Mouse (Mus musculus): ENCODE data around the gene Nutm1. TPM values are rescaled to one million over a fixed set of nuclear protein-coding genes. Genes with fewer than 3 reads are reported as not detected.

Nutm1 gene
- polyA plus RNA-seq, 1 experiment from 2014 or later = 0.10 TPM

GRCm38 (mm10) chr2:112249780-112250453 is 9.2 kb downstream of the Nutm1 start:
- Histone ChIP-seq H3K4me2 (replicated peaks; ENCODE audit: low read depth) (no peak overlapping the region), H3K4me3 (ENCODE audit: low read depth, low read length) (no peak overlapping the region), H3K27me3 (ENCODE audit: control insufficient read depth, insufficient read depth, low read length) (no peaks in the 10 kb centered on the region), H3K4me1 (replicated peaks; ENCODE audit: control insufficient read depth, insufficient read depth) (no peaks in the 10 kb centered on the region), H3K9me3 (ENCODE audit: control insufficient read depth, low read length) (no peaks in the 10 kb centered on the region), H3K27ac (replicated peaks) (no peak overlapping the region), H3K36me3 (ENCODE audit: control insufficient read depth, insufficient read depth, low read length) (peaks cover 4% of the 10 kb centered on the region; the same call in 1 of the 2 replicates), H3K9ac (ENCODE audit: low read length) (no peak overlapping the region)
- no peak for TF ChIP-seq CTCF (IDR thresholded peaks at IDR 0.05; ENCODE audit: low read depth)
- no peak for TF ChIP-seq EP300 (optimal IDR thresholded peaks at IDR 0.05)
- ATAC-seq (ENCODE audit: low FRiP score, low TSS enrichment) = no peak
- DNase-seq (ENCODE audit: low spot score) = no peak
- WGBS = 86% methylated on average over 10 of the region's 10 CpGs

GRCm38 (mm10) chr2:112247323-112247722 is 11.8 kb downstream of the Nutm1 start:
- no peaks in the 10 kb centered on the region for H3K27me3 ChIP-seq (ENCODE audit: control insufficient read depth, insufficient read depth, low read length)
- 78% methylated on average over 10 of the region's 10 CpGs for WGBS
- no peaks in the 10 kb centered on the region for H3K9me3 ChIP-seq (ENCODE audit: control insufficient read depth, low read length)
- H3K9ac ChIP-seq (ENCODE audit: low read length) = no peak overlapping the region
- peaks cover 4% of the 10 kb centered on the region; the same call in 1 of the 2 replicates for H3K36me3 ChIP-seq (ENCODE audit: control insufficient read depth, insufficient read depth, low read length)
- TF ChIP-seq CTCF (IDR thresholded peaks at IDR 0.05; ENCODE audit: low read depth) = no peak
- no peak for TF ChIP-seq EP300 (optimal IDR thresholded peaks at IDR 0.05)
- ATAC-seq (ENCODE audit: low FRiP score, low TSS enrichment) = no peak
- H3K4me3 ChIP-seq (ENCODE audit: low read depth, low read length) = no peak overlapping the region
- no peak for DNase-seq (ENCODE audit: low spot score)
- H3K4me1 ChIP-seq (replicated peaks; ENCODE audit: control insufficient read depth, insufficient read depth) = no peaks in the 10 kb centered on the region
- no peak overlapping the region for H3K4me2 ChIP-seq (replicated peaks; ENCODE audit: low read depth)
- H3K27ac ChIP-seq (replicated peaks) = no peak overlapping the region

GRCm38 (mm10) chr2:112246193-112246592 is 12.9 kb downstream of the Nutm1 start:
- Histone ChIP-seq H3K4me3 (ENCODE audit: low read depth, low read length) (no peak overlapping the region), H3K9me3 (ENCODE audit: control insufficient read depth, low read length) (no peaks in the 10 kb centered on the region), H3K4me2 (replicated peaks; ENCODE audit: low read depth) (no peak overlapping the region), H3K27ac (replicated peaks) (peak overlapping the region; percentile 67; the same call in 1 of the 2 replicates), H3K27me3 (ENCODE audit: control insufficient read depth, insufficient read depth, low read length) (no peaks in the 10 kb centered on the region), H3K4me1 (replicated peaks; ENCODE audit: control insufficient read depth, insufficient read depth) (no peaks in the 10 kb centered on the region), H3K36me3 (ENCODE audit: control insufficient read depth, insufficient read depth, low read length) (peaks cover 4% of the 10 kb centered on the region; the same call in 1 of the 2 replicates), H3K9ac (ENCODE audit: low read length) (no peak overlapping the region)
- DNase-seq (ENCODE audit: low spot score) (peak; percentile 70), ATAC-seq (ENCODE audit: low FRiP score, low TSS enrichment) (peak; percentile 56; the same call in 1 of the 2 replicates)
- 50% methylated on average over 6 of the region's 6 CpGs for WGBS
- no peak for TF ChIP-seq CTCF (IDR thresholded peaks at IDR 0.05; ENCODE audit: low read depth)
- no peak for TF ChIP-seq EP300 (optimal IDR thresholded peaks at IDR 0.05)

- H3K27ac ChIP-seq (replicated peaks) = peak overlapping the region; percentile 67
- no peak for TF ChIP-seq CTCF (IDR thresholded peaks at IDR 0.05; ENCODE audit: low read depth)
- peak; percentile 64 for TF ChIP-seq EP300 (optimal IDR thresholded peaks at IDR 0.05)
- WGBS = 61% methylated on average over 5 of the region's 5 CpGs
- H3K36me3 ChIP-seq (ENCODE audit: control insufficient read depth, insufficient read depth, low read length) = peaks cover 4% of the 10 kb centered on the region; the same call in 1 of the 2 replicates
- H3K4me1 ChIP-seq (replicated peaks; ENCODE audit: control insufficient read depth, insufficient read depth) = no peaks in the 10 kb centered on the region
- H3K27me3 ChIP-seq (ENCODE audit: control insufficient read depth, insufficient read depth, low read length) = no peaks in the 10 kb centered on the region
- no peak overlapping the region for H3K9ac ChIP-seq (ENCODE audit: low read length)
- DNase-seq (ENCODE audit: low spot score) = peak; percentile 71
- no peak overlapping the region for H3K4me2 ChIP-seq (replicated peaks; ENCODE audit: low read depth)
- H3K9me3 ChIP-seq (ENCODE audit: control insufficient read depth, low read length) = no peaks in the 10 kb centered on the region
- H3K4me3 ChIP-seq (ENCODE audit: low read depth, low read length) = no peak overlapping the region
- ATAC-seq (ENCODE audit: low FRiP score, low TSS enrichment) = 0 out of 2 replicates have a peak, but pooled peaks have one; percentile 27
These were observed 13.8 kb downstream of the Nutm1 start for GRCm38 (mm10) chr2:112245307-112245706.

- DNase-seq (ENCODE audit: low spot score) = no peak
- ATAC-seq (ENCODE audit: low FRiP score, low TSS enrichment) = no peak
- 85% methylated on average over 14 of the region's 14 CpGs for WGBS
- H3K4me2 ChIP-seq (replicated peaks; ENCODE audit: low read depth) = no peak overlapping the region
- H3K9me3 ChIP-seq (ENCODE audit: control insufficient read depth, low read length) = no peaks in the 10 kb centered on the region
- no peak overlapping the region for H3K4me3 ChIP-seq (ENCODE audit: low read depth, low read length)
- no peak overlapping the region for H3K9ac ChIP-seq (ENCODE audit: low read length)
- no peaks in the 10 kb centered on the region for H3K36me3 ChIP-seq (ENCODE audit: control insufficient read depth, insufficient read depth, low read length)
- H3K27ac ChIP-seq (replicated peaks) = no peak overlapping the region
- no peaks in the 10 kb centered on the region for H3K27me3 ChIP-seq (ENCODE audit: control insufficient read depth, insufficient read depth, low read length)
- H3K4me1 ChIP-seq (replicated peaks; ENCODE audit: control insufficient read depth, insufficient read depth) = no peaks in the 10 kb centered on the region
- TF ChIP-seq EP300 (optimal IDR thresholded peaks at IDR 0.05) (no peak), CTCF (IDR thresholded peaks at IDR 0.05; ENCODE audit: low read depth) (no peak)
These were observed 17.3 kb downstream of the Nutm1 start for GRCm38 (mm10) chr2:112241787-112242186.

Data from stomach, postnatal 0 days (tissue).